Mouse (Mus musculus): ENCODE measurements around the gene Adamts20. TPM values are rescaled to one million over a fixed set of nuclear protein-coding genes. Genes with fewer than 3 reads are reported as not detected.

The Adamts20 gene
- polyA plus RNA-seq (2012; rRNA removed; ENCODE audit: low replicate concordance): 1.0 and 1.6 TPM in 2 replicates

DNA sequence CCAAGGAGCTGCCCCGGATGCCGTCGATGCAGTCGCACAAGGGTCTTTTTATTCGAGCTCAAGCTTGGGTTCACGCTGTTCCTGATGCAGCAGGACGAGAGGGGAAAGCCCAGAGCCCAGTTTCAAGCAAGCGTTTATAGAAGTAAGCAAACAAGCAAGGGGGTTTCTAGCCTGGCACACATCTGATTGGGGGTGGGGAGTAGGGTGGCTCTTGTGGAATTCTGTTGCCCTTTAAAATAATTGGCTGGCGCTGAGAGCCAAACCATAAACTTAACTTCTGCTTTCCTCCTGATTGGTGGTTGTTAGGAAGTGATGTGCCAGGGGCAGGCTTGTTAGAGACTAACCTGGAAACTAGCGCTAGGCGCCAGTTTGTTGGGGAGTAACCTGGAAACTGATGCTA lies at the start of gene Adamts20:
TSS of gene Adamts20 (minus strand) at position 101 of the 400 bp plus-strand sequence.

Other genes starting within 250 kb of the Adamts20 start
- 3.3 and 4.2 TPM in 2 replicates for gene Pus7l, start 78.1 kb upstream of the Adamts20 start, polyA plus RNA-seq (2012; rRNA removed; ENCODE audit: low replicate concordance)
- gene Irak4, start 78.2 kb upstream of the Adamts20 start, polyA plus RNA-seq (2012; rRNA removed; ENCODE audit: low replicate concordance): 9.7 and 10.9 TPM in 2 replicates
- 22.9 and 41.6 TPM in 2 replicates for gene Twf1, start 124.5 kb upstream of the Adamts20 start, polyA plus RNA-seq (2012; rRNA removed; ENCODE audit: low replicate concordance)
- gene Tmem117, start 163.8 kb upstream of the Adamts20 start, polyA plus RNA-seq (2012; rRNA removed; ENCODE audit: low replicate concordance): 0.68 TPM in 1 of 2 replicates, not detected in the other

Data from mammary gland, adult 2 months (tissue).